Mouse (Mus musculus) liver, adult 2 months (tissue): ENCODE measurements around the gene Cdkn2d. TPM values are rescaled to one million over a fixed set of nuclear protein-coding genes. Genes with fewer than 3 reads are reported as not detected.
"Not testable (repeated sequence)": the region's sequence is repeated elsewhere in the genome, so short reads cannot be mapped to it uniquely, and the experiment has no call there.

Experiments used
- DNase-seq: peaks from one replicate; pipeline ENCODE4 v3.0.0-alpha.2; 2011; ENCODE audit warnings: low read depth, low spot score; ENCODE audit errors: extremely low read depth
- H3K27ac ChIP-seq: fragments of 200-500 bp; replicated peaks from 2 replicates; pipeline ENCODE4 v1.5.1; 2012; ENCODE audit warnings: low read depth, mild to moderate bottlenecking, control low read depth, inconsistent platforms, low read length; ENCODE audit not compliant: insufficient read depth
- H3K27me3 ChIP-seq: fragments of 200-500 bp; 2 replicates; pipeline ENCODE4 v1.6.1; 2012; ENCODE audit warnings: mild to moderate bottlenecking, moderate library complexity, low read length, inconsistent platforms; ENCODE audit not compliant: control insufficient read depth, insufficient read depth
- H3K36me3 ChIP-seq: fragments of 200-500 bp; 2 replicates; pipeline ENCODE4 v1.6.1; 2012; ENCODE audit warnings: low read length, inconsistent platforms; ENCODE audit not compliant: control insufficient read depth, insufficient read depth
- H3K4me1 ChIP-seq: fragments of 200-500 bp; 2 replicates; pipeline ENCODE4 v1.6.1; 2011; ENCODE audit warnings: low read length; ENCODE audit not compliant: control insufficient read depth, insufficient read depth
- H3K4me3 ChIP-seq: fragments of 200-500 bp; 2 replicates; pipeline ENCODE4 v1.5.1; 2011; ENCODE audit warnings: low read depth, mild to moderate bottlenecking, control low read depth, low read length, moderate library complexity; ENCODE audit not compliant: insufficient read depth
- H3K79me2 ChIP-seq: fragments of 200-500 bp; 2 replicates; pipeline ENCODE4 v1.6.1; 2012; ENCODE audit warnings: inconsistent platforms, mild to moderate bottlenecking, low read length, moderate library complexity; ENCODE audit not compliant: control insufficient read depth, insufficient read depth
- H3K9ac ChIP-seq: fragments of 200-500 bp; 2 replicates; pipeline ENCODE4 v1.6.1; 2012; ENCODE audit warnings: low read depth, mild to moderate bottlenecking, control low read depth, inconsistent platforms, low read length
- CTCF ChIP-seq: fragments of 200-500 bp; IDR thresholded peaks from 2 replicates; pipeline ENCODE4 v1.5.1; 2011; ENCODE audit warnings: low read depth, low read length, control low read depth
- POLR2A ChIP-seq: fragments of 200-500 bp; IDR thresholded peaks from 2 replicates; pipeline ENCODE4 v1.6.1; 2011; ENCODE audit warnings: low read length, control low read depth; ENCODE audit not compliant: insufficient read depth; ENCODE audit errors: extremely low read depth
- WGBS: fragments of 180-500 bp; shearing (Covaris S2); methylation state at CpG from one replicate; pipeline ENCODE4 v1.1.7; 2018; 5-methylcytosine and 5-hydroxymethylcytosine counted together
- polyA plus RNA-seq: library from polyadenylated mRNA; depleted of rRNA; stranded (reverse); fragments of >200 nt; gene quantifications from 2 replicates; pipeline ENCODE4 v1.2.3, GENCODE M21; 2012
- total RNA-seq: library from RNA; depleted of rRNA; stranded (reverse); fragments of >200 nt; gene quantifications from 2 replicates; pipeline ENCODE4 v1.2.3, GENCODE M21; 2014

The Cdkn2d gene
- total and polyA plus RNA-seq, 2 experiments = 3.0 to 5.1 TPM

GRCm38 (mm10) chr9:21328041-21328440 is 36.8 kb upstream of the Cdkn2d start:
- Histone ChIP-seq H3K4me3 (no peak overlapping the region), H3K79me2 (no peaks in the 10 kb centered on the region), H3K27me3 (no peaks in the 10 kb centered on the region), H3K27ac (no peak overlapping the region), H3K9ac (no peak overlapping the region), H3K36me3 (no peaks in the 10 kb centered on the region), H3K4me1 (no peaks in the 10 kb centered on the region)
- WGBS = 75% methylated on average over 3 of the region's 3 CpGs
- TF ChIP-seq CTCF = no peak
- no peak for TF ChIP-seq POLR2A
- peak; percentile 12 for DNase-seq

GRCm38 (mm10) chr9:21327569-21327968 is 36.4 kb upstream of the Cdkn2d start:
- Histone ChIP-seq H3K27ac (no peak overlapping the region), H3K9ac (no peak overlapping the region), H3K4me1 (no peaks in the 10 kb centered on the region; the same call in 1 of the 2 replicates), H3K36me3 (no peaks in the 10 kb centered on the region), H3K79me2 (no peaks in the 10 kb centered on the region), H3K4me3 (no peak overlapping the region), H3K27me3 (no peaks in the 10 kb centered on the region)
- TF ChIP-seq POLR2A = no peak
- TF ChIP-seq CTCF = no peak
- DNase-seq = no peak
- WGBS = 72% methylated on average over 3 of the region's 3 CpGs

GRCm38 (mm10) chr9:21324269-21324668 is 33.1 kb upstream of the Cdkn2d start:
- Histone ChIP-seq H3K27me3 (no peaks in the 10 kb centered on the region), H3K27ac (no peak overlapping the region), H3K4me3 (no peak overlapping the region), H3K79me2 (no peaks in the 10 kb centered on the region), H3K36me3 (no peaks in the 10 kb centered on the region), H3K9ac (no peak overlapping the region), H3K4me1 (peaks cover 2% of the 10 kb centered on the region)
- WGBS = 87% methylated on average over 11 of the region's 11 CpGs
- no peak for DNase-seq
- TF ChIP-seq CTCF = no peak
- no peak for TF ChIP-seq POLR2A

GRCm38 (mm10) chr9:21322917-21323297 is 31.7 kb upstream of the Cdkn2d start:
- H3K4me1 ChIP-seq, H3K36me3 ChIP-seq, H3K79me2 ChIP-seq, H3K9ac ChIP-seq, H3K4me3 ChIP-seq, DNase-seq, H3K27me3 ChIP-seq, H3K27ac ChIP-seq: not testable (repeated sequence)
- 78% methylated on average over 8 of the region's 8 CpGs for WGBS

- no peak for DNase-seq
- Histone ChIP-seq H3K79me2 (no peaks in the 10 kb centered on the region), H3K9ac (no peak overlapping the region), H3K36me3 (no peaks in the 10 kb centered on the region), H3K27me3 (no peaks in the 10 kb centered on the region), H3K4me3 (no peak overlapping the region; the same call in 1 of the 2 replicates), H3K27ac (peak overlapping the region; percentile 4; the same call in 1 of the 2 replicates), H3K4me1 (peaks cover 2% of the 10 kb centered on the region)
- WGBS = 79% methylated on average over 19 of the region's 19 CpGs
- TF ChIP-seq CTCF (no peak), POLR2A (no peak)
These were observed 31.2 kb upstream of the Cdkn2d start for GRCm38 (mm10) chr9:21322211-21322916.

- TF ChIP-seq POLR2A (no peak), CTCF (no peak)
- Histone ChIP-seq H3K4me1 (peaks cover 2% of the 10 kb centered on the region), H3K36me3 (no peaks in the 10 kb centered on the region), H3K27ac (peak overlapping the region; percentile 4), H3K79me2 (no peaks in the 10 kb centered on the region), H3K9ac (peak overlapping the region; percentile 77), H3K4me3 (peak overlapping the region; percentile 86), H3K27me3 (no peaks in the 10 kb centered on the region)
- peak; percentile 16 for DNase-seq
- WGBS = 37% methylated on average over 6 of the region's 6 CpGs
These were observed 30.3 kb upstream of the Cdkn2d start for GRCm38 (mm10) chr9:21321513-21321835.
